Mouse (Mus musculus) G1E (cell line): ENCODE results near the gene Pea15a. TPM values are rescaled to one million over a fixed set of nuclear protein-coding genes. Genes with fewer than 3 reads are reported as not detected.

Source experiments
- ATAC-seq: 2 replicates; pipeline ENCODE4 v1.8.0; 2016; ENCODE audit warnings: mild to moderate bottlenecking; ENCODE audit not compliant: insufficient number of reproducible peaks, poor library complexity, low FRiP score, severe bottlenecking; ENCODE audit errors: extremely low read depth
- DNase-seq: peaks from one replicate; pipeline ENCODE4 v3.0.0; 2012; ENCODE audit warnings: low spot score
- H3K27me3 ChIP-seq: 2 replicates; pipeline ENCODE4 v1.6.1; 2012; ENCODE audit warnings: mild to moderate bottlenecking, low read length, inconsistent platforms; ENCODE audit not compliant: insufficient read depth
- H3K36me3 ChIP-seq: replicated peaks from 2 replicates; pipeline ENCODE3; 2012; ENCODE audit warnings: mild to moderate bottlenecking, inconsistent platforms
- H3K4me1 ChIP-seq: 2 replicates; pipeline ENCODE4 v1.6.1; 2012; ENCODE audit warnings: low read depth, low read length, inconsistent platforms, mixed read lengths; ENCODE audit not compliant: insufficient read depth
- H3K4me3 ChIP-seq: 2 replicates; pipeline ENCODE4 v1.5.1; 2012; ENCODE audit warnings: low read depth, mild to moderate bottlenecking, inconsistent platforms, low read length, moderate library complexity, mixed read lengths
- H3K9me3 ChIP-seq: replicated peaks from 2 replicates; pipeline ENCODE4 v1.6.1; 2012; ENCODE audit warnings: inconsistent platforms
- CTCF ChIP-seq: IDR thresholded peaks from 2 replicates; pipeline ENCODE4 v1.5.1; 2012; ENCODE audit warnings: low read depth, low read length, inconsistent platforms, mixed read lengths
- GATA1 ChIP-seq: IDR thresholded peaks from 2 replicates; pipeline ENCODE4 v1.6.1; 2012; ENCODE audit warnings: borderline replicate concordance, low read length, inconsistent platforms, mixed read lengths
- GATA2 ChIP-seq: IDR thresholded peaks from 2 replicates; pipeline ENCODE4 v1.6.1; 2012; ENCODE audit warnings: low read depth, low read length, inconsistent platforms, borderline replicate concordance
- POLR2AphosphoS5 ChIP-seq: IDR thresholded peaks from 2 replicates; pipeline ENCODE4 v1.6.1; 2012; ENCODE audit warnings: low read depth, low read length, inconsistent platforms; ENCODE audit not compliant: insufficient replicate concordance
- TAL1 ChIP-seq: conservative IDR thresholded peaks from 2 replicates; pipeline ENCODE4 v1.6.1; 2012; ENCODE audit warnings: low read depth, low read length, inconsistent platforms, mixed read lengths
- polyA plus RNA-seq: library from polyadenylated mRNA; stranded (reverse); fragments of >175 nt; gene quantifications from 2 replicates; pipeline ENCODE4 v1.2.3, GENCODE M21; 2012
- total RNA-seq, 2 experiments: library from RNA; stranded (forward) in 1 of 2; stranded (reverse) in 1 of 2; fragments of 200-1000 nt in 1 of 2; fragments of >200 nt in 1 of 2; fragmentation: Nextera tagmentation in 1 of 2; gene quantifications; 2 replicates each; pipeline ENCODE4 v1.2.3; 2014 to 2017

Gene Pea15a
- total and polyA plus RNA-seq, 3 experiments, result 3.2 to 10.4 (median 7.4) TPM

GRCm38 (mm10) chr1:172218164-172218910 is 11.7 kb upstream of the Pea15a start:
- ATAC-seq (no peak), DNase-seq (no peak)
- Histone ChIP-seq H3K9me3 (no peaks in the 10 kb centered on the region), H3K36me3 (no peaks in the 10 kb centered on the region), H3K27me3 (peaks cover 25% of the 10 kb centered on the region), H3K4me1 (peaks cover 15% of the 10 kb centered on the region), H3K4me3 (no peak overlapping the region)
- TF ChIP-seq GATA1 (no peak), CTCF (no peak), POLR2AphosphoS5 (no peak), GATA2 (no peak), TAL1 (no peak)

GRCm38 (mm10) chr1:172217148-172217547 is 10.5 kb upstream of the Pea15a start:
- peaks cover 35% of the 10 kb centered on the region for H3K27me3 ChIP-seq
- no peaks in the 10 kb centered on the region for H3K9me3 ChIP-seq
- DNase-seq (peak; percentile 81), ATAC-seq (peak; percentile 94)
- H3K4me3 ChIP-seq, result no peak overlapping the region; the same call in 1 of the 2 replicates
- H3K4me1 ChIP-seq, result peaks cover 19% of the 10 kb centered on the region
- H3K36me3 ChIP-seq, result no peaks in the 10 kb centered on the region
- no peak for TF ChIP-seq POLR2AphosphoS5
- TF ChIP-seq CTCF, result peak; percentile 76

DNA sequence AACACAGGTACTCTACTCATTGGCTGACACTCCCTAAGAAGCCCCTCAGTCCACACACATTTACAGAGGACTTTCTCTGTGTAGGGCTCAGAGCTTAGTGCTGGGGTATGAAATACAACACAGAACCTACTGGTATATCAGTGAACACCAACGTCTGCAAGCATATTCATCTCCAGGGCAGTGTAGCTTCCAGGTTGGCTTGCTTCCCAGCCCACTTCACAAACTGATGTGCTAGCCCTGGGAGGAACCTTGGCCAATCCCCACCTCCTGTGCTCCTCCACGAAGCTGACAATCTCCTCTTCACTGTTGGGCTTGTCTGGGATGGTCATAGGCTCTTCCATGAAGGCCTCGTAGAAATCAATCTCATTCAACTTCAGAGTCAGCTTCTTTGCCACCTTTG is 8.1 kb upstream of the Pea15a start:
- H3K36me3 ChIP-seq, result no peaks in the 10 kb centered on the region
- H3K27me3 ChIP-seq, result peaks cover 38% of the 10 kb centered on the region
- H3K4me3 ChIP-seq, result no peak overlapping the region
- ATAC-seq, result no peak
- peaks cover 21% of the 10 kb centered on the region for H3K4me1 ChIP-seq
- no peak for DNase-seq
- H3K9me3 ChIP-seq, result no peaks in the 10 kb centered on the region
- TF ChIP-seq GATA1 (no peak), GATA2 (no peak), CTCF (no peak), POLR2AphosphoS5 (no peak), TAL1 (no peak)

DNA sequence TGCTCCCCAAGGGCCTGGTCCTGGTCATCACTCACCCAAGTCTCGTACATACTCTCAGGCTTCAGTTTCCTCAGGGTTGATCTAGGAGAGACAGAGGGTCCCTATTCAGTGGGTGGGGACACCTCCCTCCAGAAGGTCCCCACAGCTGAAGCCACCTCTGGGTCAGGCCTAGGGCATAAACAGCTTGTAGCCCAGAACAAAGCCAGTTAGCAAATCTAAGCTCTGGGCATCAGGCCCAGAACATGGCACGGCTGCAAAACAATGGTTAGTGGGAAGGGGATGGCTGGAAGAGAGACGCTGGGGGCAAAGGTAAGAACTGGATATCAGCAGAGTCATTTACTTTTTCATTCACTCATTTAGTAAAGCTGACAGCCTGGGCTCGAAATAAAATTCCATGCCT is 7.2 kb upstream of the Pea15a start:
- DNase-seq (no peak), ATAC-seq (no peak)
- peaks cover 33% of the 10 kb centered on the region for H3K27me3 ChIP-seq
- H3K4me3 ChIP-seq, result no peak overlapping the region
- H3K4me1 ChIP-seq, result peaks cover 21% of the 10 kb centered on the region
- H3K9me3 ChIP-seq, result no peaks in the 10 kb centered on the region
- H3K36me3 ChIP-seq, result no peaks in the 10 kb centered on the region
- TF ChIP-seq GATA1 (no peak), POLR2AphosphoS5 (no peak), CTCF (no peak), GATA2 (no peak), TAL1 (no peak)

DNA sequence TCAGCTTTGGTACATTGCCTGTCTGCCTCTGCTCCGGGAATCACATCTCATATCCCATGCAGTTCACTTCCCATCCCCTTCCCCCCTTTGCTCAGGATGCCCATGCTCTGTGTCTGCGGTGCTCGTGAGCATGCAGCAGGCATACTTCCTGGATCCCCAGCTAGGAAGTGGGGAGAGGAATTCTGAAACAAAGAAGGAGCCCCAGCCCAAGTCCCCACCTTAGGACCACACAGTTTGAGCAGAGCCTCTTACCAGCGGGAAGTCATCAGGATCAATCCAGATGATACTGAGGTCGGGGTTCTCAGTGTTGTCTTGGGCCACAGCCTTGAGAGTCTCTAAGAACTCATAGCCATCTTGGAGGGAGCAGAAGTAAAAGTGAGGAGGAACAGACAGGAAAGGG is 6.2 kb upstream of the Pea15a start:
- DNase-seq, result no peak
- H3K4me1 ChIP-seq, result peaks cover 19% of the 10 kb centered on the region

DNA sequence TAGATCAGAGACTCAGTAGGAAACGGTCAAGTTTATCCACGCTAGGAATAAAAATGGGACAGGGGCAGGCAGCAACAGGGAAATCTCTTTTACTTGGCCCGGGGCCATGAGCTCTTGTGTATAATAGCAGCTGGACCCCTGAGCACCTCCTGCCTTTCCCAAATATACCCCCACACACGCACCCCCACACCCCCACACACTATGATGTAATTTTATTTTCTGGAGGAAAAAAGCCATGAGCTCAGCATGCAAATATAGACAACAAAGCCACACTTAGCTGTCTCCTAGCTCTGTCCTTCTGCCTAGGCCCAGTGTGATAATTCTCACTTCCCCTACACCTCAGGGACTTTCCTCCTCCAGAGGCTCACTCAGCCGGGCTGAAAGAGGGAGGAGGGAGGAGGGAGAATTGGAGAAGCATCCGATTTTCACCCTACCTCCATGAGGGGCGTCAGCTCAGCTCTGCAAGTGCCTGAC is 544 bp upstream of the Pea15a start:
- Histone ChIP-seq H3K9me3 (no peaks in the 10 kb centered on the region), H3K36me3 (peaks cover 31% of the 10 kb centered on the region), H3K4me3 (no peak overlapping the region), H3K27me3 (peaks cover 14% of the 10 kb centered on the region), H3K4me1 (peaks cover 28% of the 10 kb centered on the region)
- ATAC-seq (no peak), DNase-seq (no peak)
- TF ChIP-seq CTCF, result no peak
- TF ChIP-seq GATA1, result no peak
- no peak for TF ChIP-seq POLR2AphosphoS5
- TF ChIP-seq TAL1, result no peak
- TF ChIP-seq GATA2, result no peak

More for the DNA sequence above, 6.2 kb upstream of the Pea15a start:
- Histone ChIP-seq H3K4me3 (no peak overlapping the region), H3K9me3 (no peaks in the 10 kb centered on the region), H3K27me3 (peaks cover 33% of the 10 kb centered on the region), H3K36me3 (no peaks in the 10 kb centered on the region)
- no peak for ATAC-seq
- TF ChIP-seq CTCF, result no peak
